Mouse (Mus musculus) stomach, postnatal 0 days (tissue): Measurements from ENCODE around the gene Dazap2.

Experiments used
- CTCF ChIP-seq: IDR thresholded peaks from 2 replicates; pipeline ENCODE4 v1.5.1; 2016; ENCODE audit warnings: antibody characterized with exemption, low read depth, mild to moderate bottlenecking, moderate library complexity
- EP300 ChIP-seq: optimal IDR thresholded peaks from 2 replicates; pipeline ENCODE3; 2016; ENCODE audit warnings: antibody characterized with exemption

GRCm38 (mm10) chr15:100600696-100601272 lies 14.4 kb upstream of the Dazap2 start:
- TF ChIP-seq CTCF = no peak
- no peak for TF ChIP-seq EP300
